In the genomic region with DNA sequence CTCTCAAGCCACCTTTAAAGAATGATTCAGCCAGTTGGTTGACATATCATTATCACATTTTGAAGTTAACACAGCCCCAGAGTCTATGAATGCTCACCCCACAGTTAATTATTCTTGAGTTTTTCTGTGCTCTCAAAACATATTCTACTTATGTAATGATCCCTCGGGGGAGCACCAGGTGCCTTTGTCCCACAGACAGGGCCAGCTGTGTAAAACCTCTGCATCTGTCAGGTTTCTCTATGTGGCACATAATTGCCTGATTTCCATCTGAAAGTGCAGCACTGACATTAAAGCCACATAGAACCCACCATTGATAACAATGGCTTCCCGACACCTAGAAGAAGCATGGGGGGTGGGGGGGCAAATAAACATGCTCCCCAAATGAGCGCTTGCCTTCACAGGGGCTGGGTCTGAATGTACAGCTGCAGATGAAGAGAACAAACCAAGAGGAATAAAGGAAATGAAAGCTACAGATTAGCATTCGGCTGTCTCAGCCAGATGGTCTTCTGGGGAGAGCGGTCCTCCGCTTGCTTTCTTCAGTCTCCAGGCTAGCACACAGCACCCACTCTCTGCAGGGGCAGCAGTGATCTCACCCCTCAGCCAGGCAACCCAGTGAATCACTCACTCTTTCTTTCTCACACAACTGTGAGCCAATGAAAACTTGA, we compare ENCODE assay signal across 8 mouse cellular contexts.
DNase-seq lines count a peak whose midpoint lies in the region; ATAC-seq and TF ChIP-seq lines count a peak whose summit lies in the region.
"Had no signal": no experiment of that assay in that cellular context is flagged by ENCODE, and none has a peak within 500 bp of the region (broad histone marks: within the 10 kb centered on the region; RNA-seq: fewer than 3 reads in every experiment).

No protein-coding gene starts in this region.

- no peak overlapping the region for H3K4me3 ChIP-seq in forebrain, embryonic 14.5 days (ENCODE audit: low read depth, low read length)
- H3K4me3 ChIP-seq in intestine, postnatal 0 days (ENCODE audit: low read depth, low read length) = no peak overlapping the region
- H3K4me3 ChIP-seq in heart, embryonic 10.5 days = no peak overlapping the region

- DNase-seq in spleen, postnatal 36 days (ENCODE audit: low spot score in 2 of 2) = peak; percentile 11 to 29
- DNase-seq in spleen, postnatal 4 days (ENCODE audit: low spot score in 2 of 2) = no peak
- DNase-seq in forebrain, embryonic 14.5 days (ENCODE audit: low spot score) = peak; percentile 83
- DNase-seq in left cerebral cortex, adult 18-20 months (ENCODE audit: low spot score in 2 of 2) = peak; percentile 54 to 74
- DNase-seq in right cerebral cortex, postnatal 25 days = peak; percentile 64
- DNase-seq in heart, embryonic 10.5 days (ENCODE audit: low spot score) = no peak

- no peak overlapping the region; the same call in 1 of the 2 replicates for H3K9ac ChIP-seq in forebrain, embryonic 14.5 days (ENCODE audit: low read length)
- no peak overlapping the region for H3K9ac ChIP-seq in intestine, postnatal 0 days (ENCODE audit: low read depth, low read length)

- WGBS in forebrain, embryonic 14.5 days = 11% methylated on average over 6 of the region's 6 CpGs
- WGBS in intestine, postnatal 0 days = 77% methylated on average over 6 of the region's 6 CpGs
- WGBS in heart, embryonic 10.5 days = 74% methylated on average over 6 of the region's 6 CpGs

- ATAC-seq in forebrain, embryonic 14.5 days = peak; percentile 92
- no peak for ATAC-seq in intestine, postnatal 0 days

- H3K9me3 ChIP-seq in forebrain, embryonic 14.5 days (replicated peaks; ENCODE audit: control insufficient read depth, low read length) = no peaks in the 10 kb centered on the region
- no peaks in the 10 kb centered on the region for H3K9me3 ChIP-seq in intestine, postnatal 0 days (ENCODE audit: control insufficient read depth)
- H3K9me3 ChIP-seq in heart, embryonic 10.5 days = no peaks in the 10 kb centered on the region

- H3K4me2 ChIP-seq in forebrain, embryonic 14.5 days (ENCODE audit: low read length) = peak overlapping the region; percentile 27
- no peak overlapping the region for H3K4me2 ChIP-seq in intestine, postnatal 0 days (replicated peaks; ENCODE audit: low read depth)

- H3K27me3 ChIP-seq in forebrain, embryonic 14.5 days (replicated peaks; ENCODE audit: control insufficient read depth, insufficient read depth, low read length) = no peaks in the 10 kb centered on the region
- no peaks in the 10 kb centered on the region for H3K27me3 ChIP-seq in intestine, postnatal 0 days (replicated peaks; ENCODE audit: control insufficient read depth, insufficient read depth, low read length)
- H3K27me3 ChIP-seq in heart, embryonic 10.5 days (ENCODE audit: insufficient read depth, poor library complexity, severe bottlenecking) = no peaks in the 10 kb centered on the region

- H3K36me3 ChIP-seq in forebrain, embryonic 14.5 days (ENCODE audit: control insufficient read depth, insufficient read depth, low read length) = no peaks in the 10 kb centered on the region
- no peaks in the 10 kb centered on the region for H3K36me3 ChIP-seq in intestine, postnatal 0 days (ENCODE audit: control insufficient read depth, insufficient read depth)
- no peaks in the 10 kb centered on the region for H3K36me3 ChIP-seq in heart, embryonic 10.5 days

- TF ChIP-seq CTCF in intestine, postnatal 0 days (IDR thresholded peaks at IDR 0.05; ENCODE audit: low read depth) = no peak

- H3K27ac ChIP-seq in forebrain, embryonic 14.5 days (ENCODE audit: low read depth, low read length) = peak overlapping the region; percentile 86
- no peak overlapping the region for H3K27ac ChIP-seq in intestine, postnatal 0 days (ENCODE audit: low read depth, low read length)
- H3K27ac ChIP-seq in heart, embryonic 10.5 days = no peak overlapping the region
- H3K27ac ChIP-seq: kidney, postnatal 0 days had no signal

- peaks cover 20% of the 10 kb centered on the region for H3K4me1 ChIP-seq in forebrain, embryonic 14.5 days (ENCODE audit: control insufficient read depth, insufficient read depth, low read length)
- no peaks in the 10 kb centered on the region for H3K4me1 ChIP-seq in intestine, postnatal 0 days (replicated peaks; ENCODE audit: control insufficient read depth, insufficient read depth, low read length)
- 0 out of 2 replicates have a peak, but pooled peaks cover 3% of the 10 kb centered on the region for H3K4me1 ChIP-seq in heart, embryonic 10.5 days

Comparison
In these comparisons a context has a peak if more than half of its experiments do, and no peak if none do; other contexts are left out.
1. DNase-seq: peak in spleen, postnatal 36 days (2 of 2), forebrain, embryonic 14.5 days (single experiment), left cerebral cortex, adult 18-20 months (2 of 2) and right cerebral cortex, postnatal 25 days (single experiment); none in spleen, postnatal 4 days (0 of 2) and heart, embryonic 10.5 days (single experiment).